Mouse (Mus musculus): ENCODE measurements around the gene Fam118b. TPM values are rescaled to one million over a fixed set of nuclear protein-coding genes. Genes with fewer than 3 reads are reported as not detected.

Fam118b gene
- total and polyA plus RNA-seq, 2 experiments from 2014 or later, result 29.4 to 37.4 TPM

GRCm38 (mm10) chr9:35307461-35307860 is 39.9 kb upstream of the Fam118b start:
- no peak overlapping the region for H3K9ac ChIP-seq (replicated peaks; ENCODE audit: low read length, poor library complexity, severe bottlenecking)
- WGBS, result 87% methylated on average over 7 of the region's 7 CpGs
- DNase-seq (ENCODE audit: low spot score), result peak; percentile 16
- H3K36me3 ChIP-seq (ENCODE audit: insufficient read depth, low read length), result no peaks in the 10 kb centered on the region
- no peaks in the 10 kb centered on the region for H3K9me3 ChIP-seq (ENCODE audit: low read length)
- no peak for ATAC-seq (ENCODE audit: low FRiP score)
- no peak overlapping the region for H3K27ac ChIP-seq (ENCODE audit: low read depth, low read length)
- no peaks in the 10 kb centered on the region; the same call in 1 of the 2 replicates for H3K4me1 ChIP-seq (ENCODE audit: insufficient read depth, low read length)
- H3K27me3 ChIP-seq (ENCODE audit: insufficient read depth, low read length), result no peaks in the 10 kb centered on the region
- no peak overlapping the region for H3K4me3 ChIP-seq (ENCODE audit: low read depth, low read length)
- no peak for TF ChIP-seq CTCF (IDR thresholded peaks at IDR 0.05)
- no peak overlapping the region for H3K4me2 ChIP-seq (ENCODE audit: low read depth, low read length, poor library complexity, severe bottlenecking)

GRCm38 (mm10) chr9:35302172-35302571 is 34.6 kb upstream of the Fam118b start:
- Histone ChIP-seq H3K36me3 (ENCODE audit: insufficient read depth, low read length) (no peaks in the 10 kb centered on the region), H3K9ac (replicated peaks; ENCODE audit: low read length, poor library complexity, severe bottlenecking) (no peak overlapping the region), H3K9me3 (ENCODE audit: low read length) (no peaks in the 10 kb centered on the region), H3K4me1 (ENCODE audit: insufficient read depth, low read length) (no peaks in the 10 kb centered on the region), H3K27ac (ENCODE audit: low read depth, low read length) (no peak overlapping the region), H3K4me3 (ENCODE audit: low read depth, low read length) (no peak overlapping the region), H3K27me3 (ENCODE audit: insufficient read depth, low read length) (no peaks in the 10 kb centered on the region), H3K4me2 (ENCODE audit: low read depth, low read length, poor library complexity, severe bottlenecking) (no peak overlapping the region)
- ATAC-seq (ENCODE audit: low FRiP score) (no peak), DNase-seq (ENCODE audit: low spot score) (no peak)
- TF ChIP-seq CTCF (IDR thresholded peaks at IDR 0.05), result no peak
- WGBS, result 92% methylated on average over 3 of the region's 3 CpGs

GRCm38 (mm10) chr9:35297791-35298190 is 30.2 kb upstream of the Fam118b start:
- no peak for TF ChIP-seq CTCF (IDR thresholded peaks at IDR 0.05)
- no peak overlapping the region for H3K4me3 ChIP-seq (ENCODE audit: low read depth, low read length)
- no peak overlapping the region for H3K4me2 ChIP-seq (ENCODE audit: low read depth, low read length, poor library complexity, severe bottlenecking)
- no peak for DNase-seq (ENCODE audit: low spot score)
- H3K4me1 ChIP-seq (ENCODE audit: insufficient read depth, low read length), result no peaks in the 10 kb centered on the region
- H3K27me3 ChIP-seq (ENCODE audit: insufficient read depth, low read length), result no peaks in the 10 kb centered on the region
- no peaks in the 10 kb centered on the region for H3K36me3 ChIP-seq (ENCODE audit: insufficient read depth, low read length)
- no peak for ATAC-seq (ENCODE audit: low FRiP score)
- H3K9me3 ChIP-seq (ENCODE audit: low read length), result no peaks in the 10 kb centered on the region
- no peak overlapping the region for H3K9ac ChIP-seq (replicated peaks; ENCODE audit: low read length, poor library complexity, severe bottlenecking)
- H3K27ac ChIP-seq (ENCODE audit: low read depth, low read length), result no peak overlapping the region

- H3K4me3 ChIP-seq (ENCODE audit: low read depth, low read length), result no peak overlapping the region
- no peak overlapping the region for H3K4me2 ChIP-seq (ENCODE audit: low read depth, low read length, poor library complexity, severe bottlenecking)
- no peak for ATAC-seq (ENCODE audit: low FRiP score)
- TF ChIP-seq CTCF (IDR thresholded peaks at IDR 0.05), result no peak
- H3K27me3 ChIP-seq (ENCODE audit: insufficient read depth, low read length), result 0 out of 2 replicates have a peak, but pooled peaks cover 4% of the 10 kb centered on the region
- WGBS, result 82% methylated on average over 5 of the region's 5 CpGs
- no peak for DNase-seq (ENCODE audit: low spot score)
- H3K4me1 ChIP-seq (ENCODE audit: insufficient read depth, low read length), result no peaks in the 10 kb centered on the region
- no peak overlapping the region for H3K9ac ChIP-seq (replicated peaks; ENCODE audit: low read length, poor library complexity, severe bottlenecking)
- no peak overlapping the region for H3K27ac ChIP-seq (ENCODE audit: low read depth, low read length)
- H3K36me3 ChIP-seq (ENCODE audit: insufficient read depth, low read length), result no peaks in the 10 kb centered on the region
- H3K9me3 ChIP-seq (ENCODE audit: low read length), result no peaks in the 10 kb centered on the region
These were observed 25.9 kb upstream of the Fam118b start for GRCm38 (mm10) chr9:35293465-35293864.

- Histone ChIP-seq H3K4me2 (ENCODE audit: low read depth, low read length, poor library complexity, severe bottlenecking) (no peak overlapping the region), H3K27ac (ENCODE audit: low read depth, low read length) (no peak overlapping the region), H3K36me3 (ENCODE audit: insufficient read depth, low read length) (no peaks in the 10 kb centered on the region), H3K9me3 (ENCODE audit: low read length) (no peaks in the 10 kb centered on the region), H3K27me3 (ENCODE audit: insufficient read depth, low read length) (0 out of 2 replicates have a peak, but pooled peaks cover 5% of the 10 kb centered on the region), H3K4me1 (ENCODE audit: insufficient read depth, low read length) (no peaks in the 10 kb centered on the region), H3K9ac (replicated peaks; ENCODE audit: low read length, poor library complexity, severe bottlenecking) (no peak overlapping the region), H3K4me3 (ENCODE audit: low read depth, low read length) (no peak overlapping the region)
- WGBS, result 75% methylated on average over 4 of the region's 4 CpGs
- ATAC-seq (ENCODE audit: low FRiP score) (no peak), DNase-seq (ENCODE audit: low spot score) (no peak)
- TF ChIP-seq CTCF (IDR thresholded peaks at IDR 0.05), result no peak
These were observed 23.3 kb upstream of the Fam118b start for GRCm38 (mm10) chr9:35290916-35291315.

GRCm38 (mm10) chr9:35290417-35290816 is 22.8 kb upstream of the Fam118b start:
- H3K4me3 ChIP-seq (ENCODE audit: low read depth, low read length), result no peak overlapping the region
- no peak for TF ChIP-seq CTCF (IDR thresholded peaks at IDR 0.05)
- no peaks in the 10 kb centered on the region for H3K4me1 ChIP-seq (ENCODE audit: insufficient read depth, low read length)
- no peak for ATAC-seq (ENCODE audit: low FRiP score)
- H3K27ac ChIP-seq (ENCODE audit: low read depth, low read length), result no peak overlapping the region
- H3K4me2 ChIP-seq (ENCODE audit: low read depth, low read length, poor library complexity, severe bottlenecking), result no peak overlapping the region
- no peaks in the 10 kb centered on the region for H3K36me3 ChIP-seq (ENCODE audit: insufficient read depth, low read length)
- H3K9ac ChIP-seq (replicated peaks; ENCODE audit: low read length, poor library complexity, severe bottlenecking), result no peak overlapping the region
- H3K27me3 ChIP-seq (ENCODE audit: insufficient read depth, low read length), result 0 out of 2 replicates have a peak, but pooled peaks cover 5% of the 10 kb centered on the region
- no peak for DNase-seq (ENCODE audit: low spot score)
- WGBS, result 98% methylated on average over 3 of the region's 3 CpGs
- no peaks in the 10 kb centered on the region for H3K9me3 ChIP-seq (ENCODE audit: low read length)

Measured in midbrain, postnatal 0 days (tissue).